Mouse (Mus musculus): ENCODE data around the gene Lrrc66.
"Not testable (repeated sequence)": the region's sequence is repeated elsewhere in the genome, so short reads cannot be mapped to it uniquely, and the experiment has no call there.

The Lrrc66 gene

DNA sequence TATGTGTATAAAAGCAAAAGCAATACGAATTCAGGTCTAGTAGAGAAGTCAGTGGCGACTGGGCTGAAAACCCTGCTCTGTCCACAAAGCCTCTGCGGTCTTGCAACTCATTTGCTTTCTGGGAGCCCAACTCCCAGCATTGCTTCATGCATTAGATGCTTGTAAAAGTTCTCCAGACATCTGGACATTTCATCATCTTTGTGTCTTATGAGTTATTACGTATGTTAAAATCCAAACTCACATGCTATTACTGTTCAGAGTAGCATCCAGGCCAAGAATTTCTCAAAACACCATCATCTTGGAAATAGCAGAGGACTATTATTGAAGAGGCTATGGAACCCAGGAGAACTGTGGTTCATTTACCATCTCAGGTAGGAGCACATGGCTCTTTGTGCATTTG, 21.3 kb downstream of the Lrrc66 start:
- no peak for DNase-seq

DNA sequence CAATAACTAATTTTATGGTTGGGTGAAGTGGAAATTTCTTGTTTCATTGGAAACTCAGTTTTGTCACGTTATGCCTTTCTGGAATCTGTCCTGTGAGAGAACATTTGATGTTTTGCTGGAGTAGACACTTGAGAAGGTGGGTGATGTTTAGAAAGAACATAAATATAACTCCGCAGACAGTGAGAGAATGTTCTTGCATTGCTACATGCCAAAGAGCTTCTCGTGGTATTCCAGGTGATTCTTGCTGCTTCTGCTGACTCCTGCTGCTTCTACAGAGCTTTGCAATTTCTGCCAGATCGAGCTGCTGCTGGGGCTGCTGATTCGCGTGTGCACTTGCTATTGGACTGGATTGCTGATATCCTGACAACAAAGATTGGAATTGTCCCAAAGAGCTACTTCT, 27.4 kb downstream of the Lrrc66 start:
- no peak for DNase-seq

DNA sequence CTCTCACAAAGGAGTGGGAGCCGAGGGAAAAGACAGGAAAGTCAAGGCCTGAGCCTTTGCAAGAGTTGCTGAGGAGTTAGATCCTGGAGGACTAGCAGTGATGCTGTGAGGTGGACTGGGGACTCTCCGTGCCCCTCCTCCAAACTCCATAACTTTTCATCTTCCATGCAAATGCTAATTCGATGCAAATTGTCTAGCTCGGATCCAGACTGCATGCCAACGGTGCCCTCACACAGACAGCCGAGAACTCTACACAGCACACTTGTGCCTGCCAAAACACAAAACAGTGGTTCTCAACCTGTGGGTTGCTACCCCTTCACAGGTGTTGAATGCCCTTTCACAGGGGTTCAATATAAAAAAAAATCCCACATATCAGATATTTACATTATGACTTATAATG, 27.8 kb downstream of the Lrrc66 start:
- DNase-seq: no peak

DNA sequence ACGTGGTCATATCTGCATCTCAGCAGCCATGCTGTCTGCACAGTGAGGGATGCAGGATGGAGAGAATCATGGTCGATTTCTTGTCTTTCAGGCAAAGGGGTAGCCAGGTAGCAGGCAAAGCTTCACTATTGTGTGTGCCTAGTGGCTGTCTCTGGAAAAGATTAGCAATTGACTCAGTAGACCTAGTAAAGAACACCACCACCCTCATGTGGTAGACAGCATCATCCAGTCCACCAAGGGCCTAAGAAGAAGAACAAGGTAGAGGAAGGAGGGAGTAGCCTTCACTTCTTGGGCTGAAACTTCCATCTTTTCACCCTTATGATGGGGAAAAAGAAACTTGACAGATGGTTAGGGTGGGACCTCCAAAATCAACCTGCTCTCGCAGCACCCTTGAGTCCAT, 29.5 kb downstream of the Lrrc66 start:
- no peak for DNase-seq

DNA sequence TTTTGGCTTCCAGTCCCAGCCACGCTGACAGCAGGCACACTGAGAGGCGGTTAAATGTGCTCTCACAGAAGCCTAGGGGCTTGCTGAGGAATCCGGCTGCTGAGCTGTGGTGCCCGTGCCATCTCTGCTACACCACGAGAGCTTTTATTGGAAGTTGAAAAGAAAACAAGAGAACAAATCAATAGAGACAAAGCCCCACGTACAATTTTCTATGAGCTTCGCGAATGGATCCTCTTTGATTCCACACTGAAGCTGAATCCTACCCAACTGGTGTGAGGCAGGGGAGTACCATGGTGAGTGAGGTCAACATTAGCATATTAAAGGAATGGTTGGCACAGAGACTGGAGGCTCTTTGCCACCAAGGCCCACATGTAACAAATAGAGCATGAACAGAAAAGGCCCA, 31.0 kb downstream of the Lrrc66 start:
- DNase-seq: no peak

DNA sequence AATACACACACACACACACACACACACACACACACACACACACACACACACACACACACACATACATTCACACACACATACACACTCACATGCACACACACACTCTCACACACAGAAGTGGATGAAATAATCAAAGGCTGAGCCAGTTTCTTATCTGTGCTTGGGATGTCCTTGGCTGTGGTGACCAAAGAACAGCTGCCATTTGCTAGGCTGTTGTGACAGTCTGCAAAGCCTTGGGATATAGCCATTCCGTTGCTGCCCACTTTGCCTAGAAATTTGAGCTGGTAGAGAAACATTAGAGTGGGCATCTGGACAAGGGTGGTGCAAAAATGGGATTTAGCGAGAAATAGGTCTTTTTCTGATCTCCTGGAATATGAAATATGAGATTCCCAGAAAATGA, 32.3 kb downstream of the Lrrc66 start:
- DNase-seq: no peak

DNA sequence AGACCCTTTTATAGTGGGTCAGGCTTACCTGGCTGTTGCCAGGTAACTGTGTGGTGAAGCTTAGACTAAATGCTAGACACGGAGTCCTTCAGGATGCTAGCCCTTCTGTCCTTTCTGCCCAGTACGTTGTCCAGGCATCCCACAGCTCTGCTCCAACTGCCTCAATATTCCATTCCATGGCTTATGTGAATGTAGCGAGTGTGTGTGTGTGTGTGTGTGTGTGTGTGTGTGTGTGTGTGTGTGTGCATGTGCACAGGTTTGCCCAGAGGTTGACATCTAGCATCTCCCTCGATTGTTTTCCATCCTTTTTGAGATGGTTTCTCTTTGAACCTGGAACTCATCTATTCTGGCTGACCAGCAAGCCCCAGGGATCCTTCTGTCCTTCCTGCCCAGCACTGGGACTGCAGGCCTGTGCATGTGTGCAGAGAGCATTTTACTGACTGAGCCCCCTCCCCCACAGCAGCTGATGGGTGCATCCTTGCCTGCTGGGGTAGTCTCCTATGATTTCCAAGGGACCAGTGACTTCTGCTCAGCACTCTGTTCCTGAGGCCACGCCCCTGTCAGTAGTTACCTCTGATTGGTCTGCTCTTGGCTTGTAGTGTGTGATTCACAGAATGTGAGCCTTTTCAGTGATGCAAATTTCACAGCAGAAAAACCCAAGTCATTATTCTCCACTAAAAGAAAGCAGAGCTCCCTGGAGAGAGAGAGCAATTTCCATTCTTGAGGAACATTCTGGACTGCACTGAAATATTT, 33.2 kb downstream of the Lrrc66 start:
- no peak for DNase-seq

DNA sequence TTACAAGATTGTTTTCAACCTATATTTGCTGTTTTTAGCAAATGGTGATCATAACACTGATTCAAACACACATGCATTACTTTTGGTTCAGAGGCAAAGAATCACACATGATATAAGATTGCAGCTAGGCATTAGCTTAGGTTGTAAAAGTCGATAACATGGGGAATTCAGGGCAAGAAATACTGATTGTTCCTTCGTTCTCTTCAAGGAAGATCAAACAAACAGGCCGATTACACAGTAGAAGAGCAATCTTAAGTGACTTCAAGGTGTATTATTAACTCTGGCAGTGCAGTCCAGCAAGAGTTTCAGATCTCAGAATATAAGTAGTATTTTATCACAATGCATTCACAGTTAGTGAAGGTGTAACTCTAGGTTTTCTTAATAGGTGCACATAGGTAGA, 45.2 kb downstream of the Lrrc66 start:
- no peak for DNase-seq

DNA sequence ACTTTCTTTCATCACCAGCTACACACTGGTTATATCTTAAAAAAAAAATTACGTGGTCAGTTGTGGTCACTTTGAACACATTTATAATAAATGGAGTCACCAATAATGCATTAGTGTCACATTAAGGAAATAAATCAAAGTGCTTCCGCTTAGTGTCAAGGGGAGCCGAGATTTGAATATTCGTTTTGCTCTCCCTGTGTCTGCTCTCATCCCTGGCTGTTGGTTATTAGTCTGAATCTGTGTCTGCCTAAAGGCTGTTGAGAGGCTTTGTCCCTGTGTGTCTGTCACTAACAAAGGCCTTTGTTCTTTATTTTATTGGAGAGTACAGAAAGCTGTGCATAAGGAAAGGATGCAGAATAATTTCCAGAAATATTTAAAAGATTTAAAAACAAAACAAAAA, 45.7 kb downstream of the Lrrc66 start:
- DNase-seq: no peak

DNA sequence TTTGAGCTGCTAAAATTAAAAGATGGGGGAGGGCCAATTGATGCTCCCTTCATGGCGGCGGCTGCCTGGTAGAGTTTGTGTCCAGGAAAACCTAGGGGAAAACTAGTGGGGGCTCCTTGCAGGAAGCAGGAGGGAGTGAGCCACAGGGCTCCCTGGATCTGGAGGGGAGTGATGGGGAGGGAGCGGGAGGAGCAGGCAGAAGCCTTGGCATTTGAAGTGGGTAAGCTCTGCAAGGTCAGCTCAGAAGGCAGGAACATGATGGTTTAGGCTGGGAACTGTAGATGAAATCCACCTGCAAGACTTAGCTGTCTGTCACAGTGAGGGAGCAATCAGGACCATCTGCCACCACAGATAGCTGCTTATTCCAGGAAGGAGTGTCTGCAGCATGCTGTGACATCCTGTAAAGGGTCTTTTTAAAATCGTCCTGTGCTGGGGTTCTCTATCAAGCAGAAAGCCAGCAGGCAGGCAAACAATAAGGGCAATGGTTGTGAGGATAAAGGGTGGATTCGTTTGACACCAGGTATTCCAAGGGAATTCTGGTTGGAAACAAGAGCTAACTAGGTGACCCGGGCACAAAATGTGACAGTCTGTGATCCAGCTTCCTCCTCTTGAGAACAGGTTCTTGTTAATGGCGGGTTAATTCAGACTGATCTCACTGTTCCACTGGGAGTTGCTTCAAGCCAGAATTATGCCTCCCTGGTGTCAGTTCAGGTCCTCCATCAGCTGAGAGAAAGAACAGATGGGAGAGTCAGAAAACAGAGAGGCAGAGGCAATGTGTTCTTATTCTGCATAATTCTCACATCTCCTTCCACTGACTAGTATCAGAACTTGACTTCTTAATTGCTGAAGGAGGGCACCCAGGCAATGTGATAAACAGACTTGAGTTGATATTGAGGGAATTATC, 46.9 kb downstream of the Lrrc66 start:
- no peak for DNase-seq

DNA sequence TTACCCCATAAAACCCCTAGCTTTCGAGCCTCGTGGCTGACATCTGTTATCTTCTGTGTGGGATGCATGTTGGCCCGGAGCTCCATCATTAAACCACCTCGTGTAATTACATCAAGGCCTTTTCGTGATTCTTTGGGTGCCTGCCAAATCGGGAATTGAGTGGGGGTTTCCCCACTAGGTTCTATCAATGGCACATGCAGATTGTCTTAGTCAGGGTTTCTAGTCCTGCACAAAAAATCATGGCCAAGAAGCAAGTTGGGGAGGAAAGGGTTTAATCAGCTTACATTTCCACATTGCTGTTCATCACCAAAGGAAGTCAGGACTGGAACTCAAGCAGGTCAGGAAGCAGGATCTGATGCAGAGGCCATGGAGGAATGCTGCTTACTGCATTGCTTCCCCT, 48.3 kb downstream of the Lrrc66 start:
- not testable (repeated sequence) for DNase-seq

DNA sequence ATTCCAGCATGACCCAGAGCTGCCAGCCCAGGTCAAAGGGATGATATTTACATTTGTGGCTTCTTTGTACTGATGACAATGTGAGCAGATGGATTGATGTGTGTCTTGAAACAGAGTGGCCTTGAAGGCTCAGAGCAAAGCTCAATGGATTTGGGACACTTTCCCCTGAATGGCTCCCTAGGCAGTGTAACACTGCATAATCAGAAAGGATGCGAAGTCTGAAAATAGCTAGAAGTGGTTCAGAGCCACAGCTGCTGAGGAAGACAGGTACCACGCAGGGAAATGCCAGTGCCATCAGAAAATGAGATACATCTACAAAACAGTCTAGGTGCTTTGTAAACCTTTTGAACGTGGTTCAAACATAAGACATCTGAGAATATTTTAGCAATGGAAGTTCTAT, 54.2 kb downstream of the Lrrc66 start:
- DNase-seq: no peak

DNA sequence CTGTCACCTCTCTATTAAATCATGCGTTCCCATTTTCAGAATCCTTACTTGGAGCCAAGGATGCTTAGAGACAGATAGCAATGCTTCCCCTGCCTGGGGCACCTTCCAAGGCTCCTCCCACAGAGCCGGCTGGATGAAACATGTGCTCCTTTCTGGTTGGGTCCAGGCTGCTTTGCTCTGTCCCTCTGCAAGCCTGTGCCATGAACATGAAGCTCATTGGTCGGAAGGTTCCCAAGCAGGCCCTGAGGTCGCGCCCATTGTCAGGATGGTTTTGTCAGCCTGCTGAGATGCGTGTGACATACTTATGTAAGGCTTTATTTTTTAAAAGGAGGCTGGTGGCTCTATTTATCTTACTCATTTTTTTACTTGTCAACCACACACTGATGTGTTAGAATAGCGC, 55.6 kb downstream of the Lrrc66 start:
- DNase-seq: no peak

DNA sequence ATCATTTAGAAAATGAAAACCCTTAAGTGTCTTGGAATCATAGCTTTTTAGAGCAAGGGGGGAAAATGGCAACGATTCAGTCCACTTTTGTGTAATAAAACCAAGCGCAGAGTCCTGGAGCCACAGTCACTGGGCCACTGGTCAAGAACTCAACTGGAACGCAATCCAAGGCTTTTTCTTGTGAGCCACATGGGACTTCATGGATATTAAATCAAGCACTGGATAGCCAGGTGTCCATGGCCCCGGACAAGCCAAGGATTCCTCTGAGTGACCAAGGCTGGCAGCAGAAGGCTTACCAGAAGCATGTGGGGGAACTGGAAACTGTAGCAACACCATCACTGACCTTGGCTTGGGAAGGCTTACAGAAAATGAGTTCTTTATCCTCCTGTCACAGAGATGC, 57.7 kb downstream of the Lrrc66 start:
- DNase-seq: no peak

DNA sequence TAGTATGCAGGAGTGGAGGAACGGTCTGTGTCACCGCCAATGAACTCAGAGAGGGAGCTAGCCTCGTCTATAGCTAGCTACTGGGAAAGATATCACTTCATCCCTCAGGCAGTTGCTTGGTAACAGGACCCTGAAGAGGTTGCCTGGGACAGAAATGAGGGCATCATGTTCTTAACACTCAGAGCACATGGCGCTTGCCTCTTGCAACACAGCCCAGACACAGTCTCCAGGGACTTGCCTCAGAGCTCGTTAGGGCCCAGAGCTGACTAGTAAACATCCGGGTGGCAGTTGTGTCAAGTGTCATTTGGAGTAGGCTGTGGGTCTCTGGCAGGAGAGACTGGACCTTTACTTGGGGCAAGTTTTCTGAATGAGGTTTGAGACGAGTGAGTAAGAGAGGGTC, 58.5 kb downstream of the Lrrc66 start:
- no peak for DNase-seq

DNA sequence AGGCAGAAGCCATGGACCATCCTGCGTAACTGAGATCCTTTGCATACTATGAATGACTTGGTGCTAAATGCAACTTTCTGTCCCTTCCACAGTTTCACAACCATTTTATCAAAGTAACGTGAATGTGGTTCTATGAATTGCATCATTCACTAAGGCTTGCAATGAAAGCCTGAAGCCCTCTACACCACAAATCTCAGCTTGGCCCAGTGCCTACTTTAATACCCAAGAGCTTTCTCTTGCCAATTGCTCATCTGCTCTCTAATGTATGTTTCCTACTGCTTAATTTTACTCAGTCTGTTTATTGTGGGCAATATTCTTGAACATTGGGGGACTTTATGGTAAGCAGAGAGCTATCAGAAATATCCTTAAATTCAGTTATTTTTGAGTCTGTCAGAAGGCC, 59.5 kb downstream of the Lrrc66 start:
- no peak for DNase-seq

DNA sequence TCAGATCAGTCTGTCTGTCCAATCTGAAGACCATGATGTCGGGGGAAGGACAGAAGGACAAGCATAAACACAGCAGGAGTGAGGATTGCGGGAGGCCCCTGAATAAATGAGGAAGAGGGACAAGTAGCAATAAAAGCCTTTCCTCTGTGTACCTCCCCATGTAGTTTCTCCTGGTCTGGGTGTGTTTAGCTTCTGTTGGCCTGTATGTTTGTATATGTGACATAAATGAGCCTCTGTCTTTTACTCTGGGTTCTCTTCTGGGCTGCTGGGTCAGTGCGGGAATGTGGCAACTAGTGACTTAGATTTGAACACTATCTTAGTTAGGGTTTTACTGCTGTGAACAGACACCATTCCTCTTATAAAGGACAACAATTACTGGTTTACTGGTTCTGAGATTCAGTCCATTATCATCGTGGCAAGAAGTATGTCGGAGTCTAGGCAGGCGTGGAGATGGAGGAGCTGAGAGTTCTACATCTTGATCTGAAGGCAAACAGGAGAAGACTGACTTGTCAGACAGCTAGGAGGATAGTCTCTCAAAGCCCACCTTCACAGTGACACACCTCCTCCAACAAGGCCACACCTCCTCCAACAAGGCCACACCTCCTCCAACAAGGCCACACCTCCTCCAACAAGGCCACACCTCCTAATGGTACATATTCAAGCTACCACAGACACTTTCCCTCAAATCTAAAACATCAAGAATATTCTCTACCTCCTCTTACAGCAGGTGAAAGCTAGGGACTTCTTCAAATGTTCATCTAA, 60.8 kb downstream of the Lrrc66 start:
- DNase-seq: no peak

DNA sequence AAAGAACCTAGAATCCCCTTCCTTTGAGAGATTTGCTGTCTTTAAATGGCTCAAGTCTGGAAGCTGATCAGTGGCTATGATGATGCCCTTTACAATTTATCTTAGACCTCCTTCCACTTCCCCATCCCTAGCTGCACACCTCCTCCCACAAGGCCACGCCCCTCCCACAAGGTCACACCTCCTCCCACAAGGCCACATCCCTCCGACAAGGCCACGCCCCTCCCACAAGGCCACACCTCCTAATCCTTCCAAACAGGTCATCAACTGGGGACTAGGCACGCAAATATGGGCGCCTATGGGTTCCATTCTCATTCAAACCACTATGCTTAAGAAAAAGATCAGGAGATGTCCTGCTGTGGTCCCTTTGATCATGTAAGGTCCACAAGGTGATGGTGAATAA, 63.1 kb downstream of the Lrrc66 start:
- DNase-seq: peak; percentile 40

DNA sequence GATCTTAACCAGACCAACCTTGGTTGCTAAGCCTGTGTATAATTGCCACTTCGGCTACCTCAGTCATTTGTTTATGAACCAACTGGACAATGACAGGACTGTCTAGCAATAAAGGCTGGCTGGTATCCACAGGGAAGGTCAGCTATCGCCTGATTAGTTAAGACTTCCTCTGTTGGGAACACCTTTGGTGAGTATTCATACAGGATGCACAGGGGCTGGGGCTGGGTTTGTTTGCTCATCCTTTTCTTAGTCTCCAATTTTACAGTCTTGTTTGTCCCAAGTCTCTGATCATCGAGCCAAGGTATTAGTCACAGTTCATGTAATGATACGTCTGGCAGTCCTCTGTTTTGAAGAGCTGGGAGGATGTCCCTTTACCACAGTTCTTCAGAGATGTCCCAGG, 65.4 kb downstream of the Lrrc66 start:
- no peak for DNase-seq

DNA sequence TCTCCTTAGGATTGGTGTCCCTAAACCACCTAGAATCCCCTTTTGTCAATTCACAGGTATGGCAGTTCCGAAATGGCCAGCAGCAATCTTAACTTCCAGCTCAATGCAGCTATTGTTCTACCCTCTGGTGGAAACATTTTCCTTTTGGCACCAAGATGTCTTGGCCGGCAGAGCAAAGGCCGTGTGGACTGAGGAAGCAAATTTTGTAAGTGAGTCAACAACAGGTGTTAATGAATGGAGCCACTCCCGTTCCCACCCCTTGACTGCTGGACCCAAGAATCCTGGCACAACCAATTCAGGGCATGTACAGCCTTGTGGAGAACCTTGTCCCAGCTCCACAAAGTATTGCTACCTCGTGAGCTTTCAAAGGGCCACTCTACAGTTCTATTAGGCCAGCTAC, 66.2 kb downstream of the Lrrc66 start:
- no peak for DNase-seq

DNA sequence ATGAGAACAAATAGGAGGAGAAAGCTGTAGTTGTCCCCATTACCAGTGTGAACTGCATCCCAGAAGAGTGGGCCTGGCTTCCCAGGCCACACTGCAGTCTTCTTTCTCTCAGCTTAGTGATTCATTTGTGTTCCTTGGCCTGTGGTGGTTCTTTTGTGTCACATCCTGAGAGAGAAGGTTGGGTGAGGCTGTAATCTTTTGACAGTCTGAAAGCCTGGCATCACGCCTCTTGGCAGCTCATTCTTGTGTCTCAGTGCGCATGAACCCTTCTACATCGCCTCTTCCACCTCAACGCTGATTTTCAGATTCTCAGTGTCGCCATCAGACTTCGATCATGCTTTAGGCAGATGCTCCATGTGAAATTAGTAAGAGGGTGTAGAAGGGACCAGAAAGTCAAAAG, 68.3 kb downstream of the Lrrc66 start:
- DNase-seq: no peak

DNA sequence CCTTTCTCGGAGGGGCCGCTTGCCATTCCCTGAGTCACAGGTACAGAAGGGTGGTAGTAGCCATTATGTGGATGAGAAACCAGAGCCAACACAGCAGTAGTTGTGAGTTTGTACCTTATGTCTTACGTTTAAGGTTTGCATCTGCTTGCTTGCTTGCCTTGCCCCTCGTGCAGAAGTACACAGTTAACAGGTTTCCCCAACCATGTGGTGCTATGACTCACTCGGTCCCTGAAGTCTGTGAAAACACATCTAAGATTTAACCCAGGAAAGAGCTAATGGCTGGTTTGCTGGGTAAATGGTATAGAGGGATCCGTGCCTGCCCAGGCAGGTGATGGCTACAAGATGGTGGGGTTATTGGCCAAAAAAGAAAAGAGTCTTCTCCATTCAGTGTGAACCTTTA, 73.6 kb downstream of the Lrrc66 start:
- no peak for DNase-seq

DNA sequence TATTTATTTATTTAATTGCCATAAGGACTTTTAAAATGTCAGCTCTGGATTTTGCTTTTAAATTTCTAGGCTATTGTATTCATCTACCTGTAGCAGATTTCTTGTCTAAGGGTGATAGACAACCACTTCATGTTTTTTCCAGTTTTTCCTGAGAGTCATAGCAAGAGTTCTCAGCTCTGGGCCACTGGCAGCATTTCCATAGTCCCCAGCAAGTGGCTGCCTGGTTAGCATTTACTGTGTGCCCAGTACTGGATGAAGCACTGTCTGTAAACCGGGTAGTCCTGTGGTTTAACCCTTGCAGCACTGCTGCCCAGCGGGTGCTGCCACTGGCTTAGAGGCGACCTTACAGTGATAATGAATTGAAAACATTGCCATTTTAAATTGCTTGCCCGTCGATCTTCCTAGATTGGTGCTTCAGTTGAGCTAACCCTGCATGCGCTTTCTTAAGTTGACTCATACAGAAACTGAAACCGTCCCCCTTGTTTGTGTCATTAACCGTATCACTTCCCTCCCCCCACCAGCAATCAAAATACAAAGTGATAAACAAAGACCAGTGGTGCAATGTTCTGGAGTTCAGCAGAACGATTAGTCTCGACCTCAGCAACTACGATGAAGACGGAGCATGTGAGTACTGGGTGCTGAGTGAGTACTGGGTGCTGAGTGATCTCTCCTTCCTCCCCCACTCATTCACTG, 75.4 kb downstream of the Lrrc66 start:
- no peak for DNase-seq
